Mouse (Mus musculus): Measurements from ENCODE around the gene Cdc7. TPM values are rescaled to one million over a fixed set of nuclear protein-coding genes. Genes with fewer than 3 reads are reported as not detected.

The Cdc7 gene
- total and polyA plus RNA-seq, 2 experiments: 0.26 to 0.28 TPM

GRCm38 (mm10) chr5:106985594-106985993, 21.5 kb downstream of the Cdc7 start:
- no peak overlapping the region for H3K4me3 ChIP-seq (ENCODE audit: insufficient read depth, low read depth, low read length)
- no peaks in the 10 kb centered on the region for H3K79me2 ChIP-seq (ENCODE audit: control insufficient read depth, insufficient read depth, low read length)
- no peak for TF ChIP-seq POLR2A (IDR thresholded peaks at IDR 0.05; ENCODE audit: extremely low read depth, insufficient read depth, low read length)
- TF ChIP-seq CTCF (IDR thresholded peaks at IDR 0.05; ENCODE audit: low read depth, low read length): no peak
- no peak overlapping the region for H3K27ac ChIP-seq (replicated peaks; ENCODE audit: insufficient read depth, low read depth, low read length)
- H3K4me1 ChIP-seq (ENCODE audit: control insufficient read depth, insufficient read depth, low read length): no peaks in the 10 kb centered on the region
- WGBS: 66% methylated on average over 2 of the region's 2 CpGs
- H3K9ac ChIP-seq (ENCODE audit: low read depth, low read length): no peak overlapping the region
- DNase-seq (ENCODE audit: extremely low read depth, low read depth, low spot score): no peak
- H3K27me3 ChIP-seq (ENCODE audit: control insufficient read depth, insufficient read depth, low read length): no peaks in the 10 kb centered on the region
- no peaks in the 10 kb centered on the region for H3K36me3 ChIP-seq (ENCODE audit: control insufficient read depth, insufficient read depth, low read length)

DNA sequence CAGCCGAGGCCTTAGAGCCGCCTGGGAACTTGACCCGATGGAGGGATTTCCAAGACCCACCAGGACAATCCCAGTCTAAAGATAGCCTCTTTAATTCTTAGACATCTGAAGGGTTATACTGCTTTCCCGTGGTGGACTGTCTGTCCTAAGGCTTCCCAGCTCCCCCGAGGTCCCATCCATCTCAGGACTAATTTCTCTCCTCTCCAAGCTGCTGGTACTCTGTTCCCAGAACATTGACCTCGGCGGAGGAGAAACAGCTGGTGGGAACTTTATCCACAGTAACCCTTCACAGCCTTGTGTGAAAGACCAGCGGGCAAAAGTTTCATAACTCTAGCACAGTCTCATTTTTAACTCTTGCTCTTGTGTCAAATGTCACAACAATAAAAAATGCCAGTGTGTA, 25.1 kb downstream of the Cdc7 start:
- peak; percentile 24 for DNase-seq (ENCODE audit: extremely low read depth, low read depth, low spot score)
- no peak overlapping the region for H3K4me3 ChIP-seq (ENCODE audit: insufficient read depth, low read depth, low read length)
- no peaks in the 10 kb centered on the region for H3K36me3 ChIP-seq (ENCODE audit: control insufficient read depth, insufficient read depth, low read length)
- H3K27me3 ChIP-seq (ENCODE audit: control insufficient read depth, insufficient read depth, low read length): no peaks in the 10 kb centered on the region
- H3K79me2 ChIP-seq (ENCODE audit: control insufficient read depth, insufficient read depth, low read length): no peaks in the 10 kb centered on the region
- H3K27ac ChIP-seq (replicated peaks; ENCODE audit: insufficient read depth, low read depth, low read length): peak overlapping the region; percentile 43; the same call in 1 of the 2 replicates
- TF ChIP-seq CTCF (IDR thresholded peaks at IDR 0.05; ENCODE audit: low read depth, low read length): no peak
- TF ChIP-seq POLR2A (IDR thresholded peaks at IDR 0.05; ENCODE audit: extremely low read depth, insufficient read depth, low read length): no peak
- H3K4me1 ChIP-seq (ENCODE audit: control insufficient read depth, insufficient read depth, low read length): no peaks in the 10 kb centered on the region
- 55% methylated on average over 8 of the region's 8 CpGs for WGBS
- no peak overlapping the region for H3K9ac ChIP-seq (ENCODE audit: low read depth, low read length)

GRCm38 (mm10) chr5:106989786-106990185, 25.7 kb downstream of the Cdc7 start:
- TF ChIP-seq CTCF (IDR thresholded peaks at IDR 0.05; ENCODE audit: low read depth, low read length) (no peak), POLR2A (IDR thresholded peaks at IDR 0.05; ENCODE audit: extremely low read depth, insufficient read depth, low read length) (no peak)
- no peaks in the 10 kb centered on the region for H3K36me3 ChIP-seq (ENCODE audit: control insufficient read depth, insufficient read depth, low read length)
- H3K27me3 ChIP-seq (ENCODE audit: control insufficient read depth, insufficient read depth, low read length): no peaks in the 10 kb centered on the region
- peak overlapping the region; percentile 25; the same call in 1 of the 2 replicates for H3K27ac ChIP-seq (replicated peaks; ENCODE audit: insufficient read depth, low read depth, low read length)
- no peak overlapping the region for H3K9ac ChIP-seq (ENCODE audit: low read depth, low read length)
- 76% methylated on average over 12 of the region's 12 CpGs for WGBS
- H3K4me1 ChIP-seq (ENCODE audit: control insufficient read depth, insufficient read depth, low read length): no peaks in the 10 kb centered on the region
- H3K79me2 ChIP-seq (ENCODE audit: control insufficient read depth, insufficient read depth, low read length): no peaks in the 10 kb centered on the region
- no peak overlapping the region for H3K4me3 ChIP-seq (ENCODE audit: insufficient read depth, low read depth, low read length)
- peak; percentile 14 for DNase-seq (ENCODE audit: extremely low read depth, low read depth, low spot score)

DNA sequence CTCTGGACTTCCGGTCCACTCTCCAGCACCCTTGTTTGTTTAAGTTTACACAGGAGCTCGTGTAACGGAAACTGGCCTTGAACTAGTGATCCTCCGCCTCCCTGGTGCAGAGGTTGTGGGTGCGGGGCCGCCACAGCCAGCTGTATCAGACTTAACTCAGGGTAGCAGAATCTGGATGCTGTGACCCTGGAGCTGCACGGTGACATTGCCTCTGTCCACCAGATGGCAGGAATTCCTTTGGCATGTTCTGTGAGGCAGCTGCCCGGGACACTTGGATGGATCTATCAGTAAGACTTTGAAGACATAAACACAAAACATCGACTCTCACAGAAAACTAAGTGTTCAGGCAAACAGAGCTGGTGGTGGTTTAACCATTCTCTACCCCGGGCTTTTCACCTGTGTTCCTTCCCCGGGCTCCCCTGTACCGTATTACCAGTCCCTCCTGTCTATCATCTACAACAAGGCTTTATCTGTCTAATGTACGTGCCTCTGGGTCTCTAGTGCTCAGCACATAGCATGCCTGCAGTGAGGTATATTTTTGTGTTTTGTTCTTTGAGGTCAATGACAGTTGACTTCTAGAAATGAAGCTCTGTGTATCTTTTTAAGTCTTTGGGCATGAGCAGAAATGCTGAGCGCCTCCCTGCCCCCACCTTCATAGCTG, 26.6 kb downstream of the Cdc7 start:
- 13% methylated on average over 14 of the region's 14 CpGs for WGBS
- H3K9ac ChIP-seq (ENCODE audit: low read depth, low read length): no peak overlapping the region
- no peaks in the 10 kb centered on the region for H3K79me2 ChIP-seq (ENCODE audit: control insufficient read depth, insufficient read depth, low read length)
- no peaks in the 10 kb centered on the region for H3K27me3 ChIP-seq (ENCODE audit: control insufficient read depth, insufficient read depth, low read length)
- DNase-seq (ENCODE audit: extremely low read depth, low read depth, low spot score): peak; percentile 48
- H3K36me3 ChIP-seq (ENCODE audit: control insufficient read depth, insufficient read depth, low read length): no peaks in the 10 kb centered on the region
- peak overlapping the region; percentile 13; the same call in 1 of the 2 replicates for H3K27ac ChIP-seq (replicated peaks; ENCODE audit: insufficient read depth, low read depth, low read length)
- H3K4me3 ChIP-seq (ENCODE audit: insufficient read depth, low read depth, low read length): no peak overlapping the region
- TF ChIP-seq POLR2A (IDR thresholded peaks at IDR 0.05; ENCODE audit: extremely low read depth, insufficient read depth, low read length) (no peak), CTCF (IDR thresholded peaks at IDR 0.05; ENCODE audit: low read depth, low read length) (peak; percentile 84)
- no peaks in the 10 kb centered on the region for H3K4me1 ChIP-seq (ENCODE audit: control insufficient read depth, insufficient read depth, low read length)

GRCm38 (mm10) chr5:106991300-106991929, 27.3 kb downstream of the Cdc7 start:
- 54% methylated on average over 8 of the region's 8 CpGs for WGBS
- no peaks in the 10 kb centered on the region for H3K36me3 ChIP-seq (ENCODE audit: control insufficient read depth, insufficient read depth, low read length)
- peak; percentile 13 for DNase-seq (ENCODE audit: extremely low read depth, low read depth, low spot score)
- H3K4me1 ChIP-seq (ENCODE audit: control insufficient read depth, insufficient read depth, low read length): no peaks in the 10 kb centered on the region; the same call in 1 of the 2 replicates
- no peaks in the 10 kb centered on the region for H3K27me3 ChIP-seq (ENCODE audit: control insufficient read depth, insufficient read depth, low read length)
- H3K79me2 ChIP-seq (ENCODE audit: control insufficient read depth, insufficient read depth, low read length): no peaks in the 10 kb centered on the region
- H3K27ac ChIP-seq (replicated peaks; ENCODE audit: insufficient read depth, low read depth, low read length): peak overlapping the region; percentile 13; the same call in 1 of the 2 replicates
- H3K9ac ChIP-seq (ENCODE audit: low read depth, low read length): no peak overlapping the region
- TF ChIP-seq CTCF (IDR thresholded peaks at IDR 0.05; ENCODE audit: low read depth, low read length) (no peak), POLR2A (IDR thresholded peaks at IDR 0.05; ENCODE audit: extremely low read depth, insufficient read depth, low read length) (no peak)
- H3K4me3 ChIP-seq (ENCODE audit: insufficient read depth, low read depth, low read length): no peak overlapping the region

DNA sequence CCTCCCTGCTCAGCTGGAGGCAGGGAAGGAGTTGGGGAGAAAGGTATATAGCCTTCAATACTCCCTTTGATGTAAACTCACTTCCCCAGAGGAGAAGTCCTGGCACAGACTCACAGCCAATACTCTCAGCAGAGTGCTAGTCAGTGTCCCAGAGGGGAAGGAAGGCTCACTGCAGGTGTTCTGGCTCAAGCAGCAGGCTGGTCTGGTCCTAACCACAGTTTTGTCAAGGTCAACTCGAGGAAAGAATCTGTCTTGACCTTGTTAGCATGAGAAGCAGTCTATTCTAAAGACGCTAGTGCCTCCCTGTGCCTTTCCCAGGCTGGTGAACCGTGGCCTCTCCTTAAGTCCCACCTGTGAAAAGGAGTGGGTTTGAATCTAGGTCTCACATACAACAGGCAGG, 30.6 kb downstream of the Cdc7 start:
- WGBS: 63% methylated on average over 3 of the region's 3 CpGs

More for the DNA sequence above, 30.6 kb downstream of the Cdc7 start:
- TF ChIP-seq POLR2A (IDR thresholded peaks at IDR 0.05; ENCODE audit: extremely low read depth, insufficient read depth, low read length) (no peak), CTCF (IDR thresholded peaks at IDR 0.05; ENCODE audit: low read depth, low read length) (no peak)
- no peak overlapping the region for H3K27ac ChIP-seq (replicated peaks; ENCODE audit: insufficient read depth, low read depth, low read length)
- no peaks in the 10 kb centered on the region; the same call in 1 of the 2 replicates for H3K4me1 ChIP-seq (ENCODE audit: control insufficient read depth, insufficient read depth, low read length)
- no peaks in the 10 kb centered on the region for H3K27me3 ChIP-seq (ENCODE audit: control insufficient read depth, insufficient read depth, low read length)
- no peak overlapping the region for H3K4me3 ChIP-seq (ENCODE audit: insufficient read depth, low read depth, low read length)
- no peaks in the 10 kb centered on the region for H3K79me2 ChIP-seq (ENCODE audit: control insufficient read depth, insufficient read depth, low read length)
- no peak for DNase-seq (ENCODE audit: extremely low read depth, low read depth, low spot score)
- no peaks in the 10 kb centered on the region for H3K36me3 ChIP-seq (ENCODE audit: control insufficient read depth, insufficient read depth, low read length)
- no peak overlapping the region for H3K9ac ChIP-seq (ENCODE audit: low read depth, low read length)

Data from liver, adult 2 months (tissue).